ENCODE assay signal across 8 mouse cellular contexts in the genomic region with DNA sequence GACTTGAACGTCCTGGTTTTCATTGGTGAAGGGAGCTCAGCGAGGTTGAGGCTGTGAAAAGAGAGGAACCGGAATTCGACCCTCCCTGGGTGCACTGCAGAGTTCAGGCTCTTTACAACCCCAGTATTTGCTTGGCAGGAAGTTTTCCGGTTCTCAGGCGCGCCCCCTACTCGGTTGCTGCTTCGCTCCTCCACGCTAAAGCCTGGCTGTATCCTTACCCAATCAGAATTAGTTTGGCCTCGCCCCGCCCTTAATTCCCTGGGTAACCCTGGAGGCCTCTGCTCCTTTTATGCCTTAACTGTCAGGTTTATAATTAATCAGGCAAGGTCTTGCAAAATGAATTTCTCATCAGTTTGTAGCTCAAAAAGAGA. TPM values are rescaled to one million over a fixed set of nuclear protein-coding genes. Genes with fewer than 3 reads are reported as not detected.
DNase-seq lines count a peak whose midpoint lies in the region; ATAC-seq and TF ChIP-seq lines count a peak whose summit lies in the region.

No protein-coding gene starts in this region.

- H3K27ac ChIP-seq in bone marrow macrophage, adult 2 months (ENCODE audit: insufficient read depth, low read depth, low read length), result no peak overlapping the region
- H3K27ac ChIP-seq in hindbrain, embryonic 10.5 days, result peak overlapping the region; percentile 87; the same call in 1 of the 2 replicates
- H3K27ac ChIP-seq in left cerebral cortex, adult 2 months, result peak overlapping the region; percentile 80; the same call in 1 of the 2 replicates

- H3K36me3 ChIP-seq in E14TG2a.4 (ENCODE audit: insufficient read depth, low read length), result no peaks in the 10 kb centered on the region
- H3K36me3 ChIP-seq in hindbrain, embryonic 10.5 days, result no peaks in the 10 kb centered on the region

- intact Hi-C loops in left cerebral cortex, adult 2 months (cut with DNase I), result no loop called here

- H3K4me3 ChIP-seq in E14TG2a.4 (replicated peaks; ENCODE audit: low read length), result peak overlapping the region; percentile 95
- peak overlapping the region; percentile 59 for H3K4me3 ChIP-seq in bone marrow macrophage, adult 2 months (ENCODE audit: insufficient read depth, low read length)
- H3K4me3 ChIP-seq in hindbrain, embryonic 10.5 days, result peak overlapping the region; percentile 88
- H3K4me3 ChIP-seq in left cerebral cortex, adult 2 months, result peak overlapping the region; percentile 79

- no peaks in the 10 kb centered on the region for H3K9me3 ChIP-seq in E14TG2a.4 (ENCODE audit: low read length)
- no peaks in the 10 kb centered on the region for H3K9me3 ChIP-seq in hindbrain, embryonic 10.5 days

- 0 out of 2 replicates have a peak, but pooled peaks have one; percentile 7 for TF ChIP-seq CTCF in E14TG2a.4 (conservative IDR thresholded peaks at IDR 0.05; ENCODE audit: low read length)
- TF ChIP-seq CTCF in bone marrow macrophage, adult 2 months (IDR thresholded peaks at IDR 0.05; ENCODE audit: low read depth, low read length), result no peak
- peak; percentile 14 for TF ChIP-seq CTCF in left cerebral cortex, adult 2 months (IDR thresholded peaks at IDR 0.05)

- WGBS in hindbrain, embryonic 10.5 days, result 0% methylated on average over 12 of the region's 12 CpGs

- peak; percentile 38 to 70 for DNase-seq in frontal cortex, adult 2 months (ENCODE audit: extremely low spot score in 1 of 2, low spot score in 1 of 2)
- DNase-seq in hindbrain, embryonic 10.5 days (ENCODE audit: low spot score), result peak; percentile 83
- DNase-seq in left cerebral cortex, adult 2 months (ENCODE audit: extremely low spot score in 1 of 2, low spot score in 2 of 2), result peak; percentile 42 to 59
- peak; percentile 10 for DNase-seq in skeletal muscle tissue, adult 2 months (ENCODE audit: low read depth, low spot score)

- H3K27me3 ChIP-seq in E14TG2a.4 (ENCODE audit: insufficient read depth, low read length), result peaks cover 28% of the 10 kb centered on the region
- H3K27me3 ChIP-seq in hindbrain, embryonic 10.5 days (ENCODE audit: insufficient read depth, poor library complexity, severe bottlenecking), result peaks cover 33% of the 10 kb centered on the region

- peak; percentile 91 for ATAC-seq in megakaryocyte progenitor cell, adult 5-6 weeks (replicated peaks; ENCODE audit: poor library complexity)
- ATAC-seq in monocyte, adult 5-6 weeks (replicated peaks; ENCODE audit: insufficient number of reproducible peaks, low FRiP score, low TSS enrichment, poor library complexity, severe bottlenecking), result no peak

- TF ChIP-seq POLR2A in bone marrow macrophage, adult 2 months (IDR thresholded peaks at IDR 0.05; ENCODE audit: borderline replicate concordance, low read depth, low read length), result no peak

- peaks cover 51% of the 10 kb centered on the region for H3K4me1 ChIP-seq in E14TG2a.4 (replicated peaks; ENCODE audit: low read depth, low read length)
- no peaks in the 10 kb centered on the region for H3K4me1 ChIP-seq in bone marrow macrophage, adult 2 months (ENCODE audit: control insufficient read depth, insufficient read depth, low read length)
- H3K4me1 ChIP-seq in hindbrain, embryonic 10.5 days (replicated peaks), result peaks cover 29% of the 10 kb centered on the region

RNA-seq across cellular contexts. Expression of gene Usp43, which starts 0.8 kb away (rescaled TPM):
- polyA plus RNA-seq in bone marrow macrophage, adult 2 months (2012; ENCODE audit: insufficient read depth, insufficient read length, missing spikeins), result not detected in 2 replicates
- 3.6 and 4.0 TPM in 2 replicates for polyA plus RNA-seq in frontal cortex, adult 2 months (2012; rRNA removed)
- polyA plus RNA-seq in hindbrain, embryonic 10.5 days (2016; fragmentation: Nextera tagmentation; extraction: Ambion mirVana), result 0.77 and 1.2 TPM in 2 replicates
- total RNA-seq in left cerebral cortex, adult 2 months (2021), result 1 to 10 TPM; 3.4 to 4.8 TPM
- total RNA-seq in megakaryocyte progenitor cell, adult 5-6 weeks (2015), result not detected in 2 replicates
- not detected in 2 replicates for total RNA-seq in megakaryocyte progenitor cell, adult 5-6 weeks (2017)
- not detected in 3 replicates for total RNA-seq in monocyte, adult 5-6 weeks (2017)

RNA-seq across cellular contexts. Expression of gene Cfap52, which starts 42.7 kb away (rescaled TPM):
- not detected in 2 replicates for polyA plus RNA-seq in bone marrow macrophage, adult 2 months (2012; ENCODE audit: insufficient read depth, insufficient read length, missing spikeins)
- polyA plus RNA-seq in frontal cortex, adult 2 months (2012; rRNA removed), result 0.56 and 0.92 TPM in 2 replicates
- 2.3 and 5.4 TPM in 2 replicates for polyA plus RNA-seq in hindbrain, embryonic 10.5 days (2016; fragmentation: Nextera tagmentation; extraction: Ambion mirVana)
- 1 to 10 TPM; 7.3 to 7.7 TPM for total RNA-seq in left cerebral cortex, adult 2 months (2021)
- total RNA-seq in megakaryocyte progenitor cell, adult 5-6 weeks (2015), result not detected in 2 replicates
- total RNA-seq in megakaryocyte progenitor cell, adult 5-6 weeks (2017), result not detected in 2 replicates
- total RNA-seq in monocyte, adult 5-6 weeks (2017), result not detected in 3 replicates

RNA-seq across cellular contexts. Expression of gene Stx8, which starts 43.3 kb away (rescaled TPM):
- polyA plus RNA-seq in bone marrow macrophage, adult 2 months (2012; ENCODE audit: insufficient read depth, insufficient read length, missing spikeins), result 74.1 and 78.2 TPM in 2 replicates
- 31.6 and 35.0 TPM in 2 replicates for polyA plus RNA-seq in frontal cortex, adult 2 months (2012; rRNA removed)
- polyA plus RNA-seq in hindbrain, embryonic 10.5 days (2016; fragmentation: Nextera tagmentation; extraction: Ambion mirVana), result 50.7 and 57.5 TPM in 2 replicates
- total RNA-seq in left cerebral cortex, adult 2 months (2021), result 10 to 100 TPM; 36.4 to 42.7 TPM
- 35.7 and 47.8 TPM in 2 replicates for total RNA-seq in megakaryocyte progenitor cell, adult 5-6 weeks (2015)
- total RNA-seq in megakaryocyte progenitor cell, adult 5-6 weeks (2017), result 21.7 and 39.9 TPM in 2 replicates
- total RNA-seq in monocyte, adult 5-6 weeks (2017), result 48.7 to 55.2 TPM (median 54.3 TPM) in 3 replicates

Comparison
In these comparisons a context has a peak if more than half of its experiments do, and no peak if none do; other contexts are left out.
1. DNase-seq: peak in every context shown above with its lines; median percentile 83 in hindbrain, embryonic 10.5 days; 54 in frontal cortex, adult 2 months; 50 in left cerebral cortex, adult 2 months; 10 in skeletal muscle tissue, adult 2 months.